Mouse (Mus musculus) ES-Bruce4 (cell line): ENCODE measurements around the gene Tbl1xr1.
A peak's percentile ranks its signal among the peaks of the same experiment; 100 is the strongest.

Experiments used
- CTCF ChIP-seq: IDR thresholded peaks from one replicate; pipeline ENCODE4 v1.8.1; 2011; ENCODE audit warnings: low read depth, low read length
- EP300 ChIP-seq: IDR thresholded peaks from 2 replicates; pipeline ENCODE4 v1.6.1; 2011; ENCODE audit warnings: low read depth, low read length; ENCODE audit not compliant: insufficient read depth
- POLR2A ChIP-seq: IDR thresholded peaks from one replicate; pipeline ENCODE4 v1.8.1; 2011; ENCODE audit warnings: low read length; ENCODE audit not compliant: insufficient read depth

- TF ChIP-seq POLR2A (no peak), CTCF (no peak), EP300 (0 out of 2 replicates have a peak, but pooled peaks have one; percentile 14)
These were observed 29.2 kb upstream of the Tbl1xr1 start for GRCm38 (mm10) chr3:22047203-22047602.
